Mouse (Mus musculus) cerebellum, adult 11-12 months (tissue): ENCODE results near the gene Mtcp1.

Experiments
- DNase-seq: peaks from one replicate; pipeline ENCODE4 v3.0.0; 2022

The Mtcp1 gene

GRCm38 (mm10) chrX:75415936-75416785, at the start of gene Mtcp1, which contains the start of the genes Cmc4 and Brcc3:
Gene Mtcp1 (minus strand): TSS chrX:75416588.
Gene Cmc4 (minus strand): TSS chrX:75416584.
Gene Brcc3 (plus strand): TSS chrX:75416628.
- DNase-seq, result peak; percentile 91

GRCm38 (mm10) chrX:75454597-75454996, 38.2 kb upstream of the Mtcp1 start:
- DNase-seq, result no peak

GRCm38 (mm10) chrX:75409711-75410110, 6.7 kb downstream of the Mtcp1 start:
- DNase-seq, result no peak

- no peak for DNase-seq
Observed at GRCm38 (mm10) chrX:75403350-75403749, 13.0 kb downstream of the Mtcp1 start.

- DNase-seq, result no peak
Observed at GRCm38 (mm10) chrX:75402668-75403067, 13.7 kb downstream of the Mtcp1 start.

GRCm38 (mm10) chrX:75399471-75399870, 16.9 kb downstream of the Mtcp1 start:
- DNase-seq, result no peak

- DNase-seq, result peak; percentile 81
Observed at GRCm38 (mm10) chrX:75382195-75382771, 34.1 kb downstream of the Mtcp1 start, which contains the start of the genes Fundc2 and F8. Gene Fundc2 (plus strand): TSS chrX:75382399. Gene F8 (minus strand): TSS chrX:75382615.

- no peak for DNase-seq
Observed at GRCm38 (mm10) chrX:75381699-75382098, 34.7 kb downstream of the Mtcp1 start.

- DNase-seq, result no peak
Observed at GRCm38 (mm10) chrX:75381176-75381575, 35.2 kb downstream of the Mtcp1 start.

GRCm38 (mm10) chrX:75376815-75377214, 39.6 kb downstream of the Mtcp1 start:
- DNase-seq, result no peak

GRCm38 (mm10) chrX:75372666-75373425, 43.5 kb downstream of the Mtcp1 start:
- no peak for DNase-seq

- DNase-seq, result no peak
Observed at GRCm38 (mm10) chrX:75370197-75370596, 46.2 kb downstream of the Mtcp1 start.
